Mouse (Mus musculus): ENCODE results near the gene Bcl11a. TPM values are rescaled to one million over a fixed set of nuclear protein-coding genes. Genes with fewer than 3 reads are reported as not detected.

The Bcl11a gene
- polyA plus RNA-seq, 1 experiment: 7.6 TPM

DNA sequence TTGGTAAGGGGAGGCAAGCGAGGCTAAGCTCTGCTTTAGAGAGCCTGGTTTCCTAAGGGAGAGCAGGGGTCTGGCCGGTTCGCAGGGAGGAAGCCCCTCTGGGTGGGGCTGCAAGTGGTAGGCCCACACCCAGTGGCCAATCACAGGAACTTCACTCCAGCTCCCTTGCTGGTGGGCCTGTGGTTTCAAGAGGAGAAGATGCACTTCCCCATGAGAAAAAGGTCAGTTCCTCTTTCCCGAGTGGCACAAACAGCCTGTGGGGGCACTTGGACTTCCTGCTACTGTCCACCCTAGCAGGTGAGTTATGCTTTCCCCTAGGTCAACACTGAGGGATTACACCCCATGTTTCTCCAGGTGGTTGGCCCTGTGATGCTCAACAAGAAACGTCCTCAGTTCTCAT, 107.1 kb downstream of the Bcl11a start:
- Histone ChIP-seq H3K4me1 (ENCODE audit: control insufficient read depth, insufficient read depth, low read length) (no peaks in the 10 kb centered on the region), H3K4me3 (ENCODE audit: insufficient read depth, low read length) (no peak overlapping the region), H3K27ac (ENCODE audit: insufficient read depth, low read length) (no peak overlapping the region)
- TF ChIP-seq POLR2A (IDR thresholded peaks at IDR 0.05; ENCODE audit: low read depth, low read length): no peak
- TF ChIP-seq CTCF (IDR thresholded peaks at IDR 0.05; ENCODE audit: borderline replicate concordance, insufficient read depth, low read length): no peak

DNA sequence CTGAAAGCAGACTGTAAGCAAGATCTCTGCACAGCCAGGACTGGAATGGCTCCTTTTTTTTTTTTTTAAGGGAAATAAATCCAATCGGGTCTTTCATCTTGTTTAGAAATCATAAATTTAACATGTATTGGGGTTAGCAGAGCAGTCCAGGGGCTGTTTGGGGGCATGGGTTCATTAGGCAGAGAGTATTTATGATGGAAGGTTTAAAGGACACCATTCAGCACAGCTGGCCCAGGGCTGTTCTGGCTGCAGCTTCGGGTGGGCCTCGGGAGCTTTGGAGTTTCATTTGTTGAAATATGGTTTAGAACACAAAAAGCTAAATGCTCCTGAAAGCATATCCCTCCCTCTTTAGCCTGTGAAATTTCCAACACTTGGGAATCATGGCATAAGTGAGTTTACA, 112.6 kb downstream of the Bcl11a start:
- Histone ChIP-seq H3K4me1 (ENCODE audit: control insufficient read depth, insufficient read depth, low read length) (no peaks in the 10 kb centered on the region), H3K27ac (ENCODE audit: insufficient read depth, low read length) (no peak overlapping the region)
- TF ChIP-seq CTCF (IDR thresholded peaks at IDR 0.05; ENCODE audit: borderline replicate concordance, insufficient read depth, low read length) (no peak), POLR2A (IDR thresholded peaks at IDR 0.05; ENCODE audit: low read depth, low read length) (no peak)

DNA sequence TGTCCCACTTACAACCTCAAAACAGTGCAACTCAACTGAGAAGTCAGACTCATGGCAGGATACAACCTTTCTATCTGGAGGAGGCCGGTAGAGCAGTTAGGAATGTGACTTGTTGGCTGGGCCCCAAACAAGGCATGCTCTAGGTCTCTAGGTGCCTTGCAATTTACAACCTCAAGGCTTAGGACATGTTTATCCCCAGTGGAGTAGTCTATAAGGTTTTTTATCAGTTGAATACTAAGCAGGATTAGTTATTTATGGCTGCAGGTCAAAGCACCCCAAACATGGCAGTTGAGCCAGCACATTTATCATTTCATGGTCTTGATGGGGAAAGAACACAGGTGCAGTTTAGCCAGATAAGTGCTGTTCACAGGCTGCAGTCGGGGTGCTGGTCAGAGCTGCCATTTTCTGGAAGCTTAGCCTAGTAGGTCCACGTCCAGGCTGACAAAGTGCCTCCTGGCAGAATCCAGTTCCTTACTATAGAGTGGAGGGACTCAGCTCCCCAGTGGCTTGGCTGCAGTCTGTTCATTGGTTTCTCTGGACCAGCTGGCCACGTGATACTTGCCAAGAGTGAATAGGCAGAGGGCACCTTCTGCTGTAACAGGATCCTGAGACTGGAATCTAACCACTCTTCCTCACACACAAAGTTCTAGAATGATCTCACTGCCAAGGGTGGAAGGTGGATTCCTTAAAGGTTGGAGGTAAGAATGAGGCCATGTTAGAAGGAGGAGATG, 118.8 kb downstream of the Bcl11a start:
- no peaks in the 10 kb centered on the region for H3K4me1 ChIP-seq (ENCODE audit: control insufficient read depth, insufficient read depth, low read length)
- no peak for TF ChIP-seq CTCF (IDR thresholded peaks at IDR 0.05; ENCODE audit: borderline replicate concordance, insufficient read depth, low read length)
- no peak for TF ChIP-seq POLR2A (IDR thresholded peaks at IDR 0.05; ENCODE audit: low read depth, low read length)
- no peak overlapping the region for H3K27ac ChIP-seq (ENCODE audit: insufficient read depth, low read length)
- H3K4me3 ChIP-seq (ENCODE audit: insufficient read depth, low read length): no peak overlapping the region

More for the DNA sequence above, 112.6 kb downstream of the Bcl11a start:
- H3K4me3 ChIP-seq (ENCODE audit: insufficient read depth, low read length): no peak overlapping the region

DNA sequence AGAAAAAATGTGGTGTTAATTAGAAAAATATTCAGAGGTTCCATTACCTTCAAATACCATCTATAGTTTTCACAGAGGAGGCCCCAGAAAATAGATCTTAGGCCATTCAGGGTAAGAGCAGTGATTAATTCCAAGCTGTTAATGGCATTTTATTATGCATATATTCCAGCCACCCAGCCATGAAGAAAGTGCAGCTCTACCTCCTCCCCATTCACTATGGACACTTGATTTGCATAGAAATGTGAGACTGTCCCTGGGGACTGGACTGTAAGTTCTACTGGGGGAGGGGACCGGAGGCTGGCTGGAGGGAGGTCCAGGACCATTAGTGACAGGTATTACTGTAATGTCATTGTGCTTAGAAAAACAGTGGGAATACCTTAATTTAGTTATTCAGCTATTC, 119.6 kb downstream of the Bcl11a start:
- H3K4me3 ChIP-seq (ENCODE audit: insufficient read depth, low read length): no peak overlapping the region
- no peak overlapping the region for H3K27ac ChIP-seq (ENCODE audit: insufficient read depth, low read length)
- TF ChIP-seq POLR2A (IDR thresholded peaks at IDR 0.05; ENCODE audit: low read depth, low read length) (no peak), CTCF (IDR thresholded peaks at IDR 0.05; ENCODE audit: borderline replicate concordance, insufficient read depth, low read length) (no peak)
- H3K4me1 ChIP-seq (ENCODE audit: control insufficient read depth, insufficient read depth, low read length): no peaks in the 10 kb centered on the region

DNA sequence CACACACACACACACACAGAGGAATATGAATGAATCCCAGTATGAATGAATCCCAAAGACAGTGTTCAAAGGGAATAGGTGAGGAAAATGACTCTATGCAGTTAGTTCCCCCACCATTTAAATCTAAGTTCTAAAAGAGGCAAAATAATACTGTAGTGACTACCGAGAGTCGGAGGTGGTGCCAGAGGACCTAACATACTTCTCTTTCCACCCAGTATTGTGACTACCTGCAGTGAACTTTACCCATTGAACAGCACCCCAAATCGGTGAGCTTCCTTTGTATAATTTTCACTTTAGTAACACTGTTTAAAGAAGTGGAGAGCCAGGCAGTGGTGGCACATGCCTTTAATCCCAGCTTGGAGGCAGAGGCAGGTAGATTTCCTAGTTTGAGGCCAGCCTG, 121.7 kb downstream of the Bcl11a start:
- Histone ChIP-seq H3K27ac (ENCODE audit: insufficient read depth, low read length) (no peak overlapping the region), H3K4me3 (ENCODE audit: insufficient read depth, low read length) (no peak overlapping the region), H3K4me1 (ENCODE audit: control insufficient read depth, insufficient read depth, low read length) (no peaks in the 10 kb centered on the region)
- TF ChIP-seq POLR2A (IDR thresholded peaks at IDR 0.05; ENCODE audit: low read depth, low read length) (no peak), CTCF (IDR thresholded peaks at IDR 0.05; ENCODE audit: borderline replicate concordance, insufficient read depth, low read length) (no peak)

DNA sequence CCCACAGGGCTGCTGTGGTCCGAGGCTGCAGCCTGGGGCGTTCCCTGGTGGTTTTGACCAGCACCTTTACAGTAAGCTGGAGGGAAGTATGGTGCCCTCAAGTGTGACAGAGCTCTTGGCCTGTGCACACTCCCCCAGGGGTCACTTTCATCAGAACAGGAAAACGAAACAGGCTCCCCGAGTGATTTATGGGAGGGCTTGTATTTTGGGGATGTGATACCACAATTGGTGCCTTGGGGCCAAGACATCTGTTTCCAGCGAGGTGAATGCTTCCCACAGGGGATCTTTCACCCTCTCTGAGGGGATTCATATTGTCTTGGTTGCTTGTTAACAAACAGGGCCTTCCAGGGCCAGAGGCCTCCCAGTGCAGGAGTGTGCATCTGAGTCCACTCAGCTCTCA, 122.5 kb downstream of the Bcl11a start:
- TF ChIP-seq POLR2A (IDR thresholded peaks at IDR 0.05; ENCODE audit: low read depth, low read length): no peak
- TF ChIP-seq CTCF (IDR thresholded peaks at IDR 0.05; ENCODE audit: borderline replicate concordance, insufficient read depth, low read length): no peak
- Histone ChIP-seq H3K4me1 (ENCODE audit: control insufficient read depth, insufficient read depth, low read length) (no peaks in the 10 kb centered on the region), H3K4me3 (ENCODE audit: insufficient read depth, low read length) (no peak overlapping the region)

GRCm38 (mm10) chr11:24201223-24201622, 123.4 kb downstream of the Bcl11a start:
- Histone ChIP-seq H3K4me3 (ENCODE audit: insufficient read depth, low read length) (no peak overlapping the region), H3K4me1 (ENCODE audit: control insufficient read depth, insufficient read depth, low read length) (no peaks in the 10 kb centered on the region), H3K27ac (ENCODE audit: insufficient read depth, low read length) (no peak overlapping the region)
- TF ChIP-seq CTCF (IDR thresholded peaks at IDR 0.05; ENCODE audit: borderline replicate concordance, insufficient read depth, low read length) (no peak), POLR2A (IDR thresholded peaks at IDR 0.05; ENCODE audit: low read depth, low read length) (no peak)

More for the DNA sequence above, 122.5 kb downstream of the Bcl11a start:
- no peak overlapping the region for H3K27ac ChIP-seq (ENCODE audit: insufficient read depth, low read length)

- H3K4me1 ChIP-seq (ENCODE audit: control insufficient read depth, insufficient read depth, low read length): no peaks in the 10 kb centered on the region
- no peak overlapping the region for H3K4me3 ChIP-seq (ENCODE audit: insufficient read depth, low read length)
- H3K27ac ChIP-seq (ENCODE audit: insufficient read depth, low read length): no peak overlapping the region
- TF ChIP-seq POLR2A (IDR thresholded peaks at IDR 0.05; ENCODE audit: low read depth, low read length): no peak
- no peak for TF ChIP-seq CTCF (IDR thresholded peaks at IDR 0.05; ENCODE audit: borderline replicate concordance, insufficient read depth, low read length)
Observed at GRCm38 (mm10) chr11:24202641-24203361, 124.9 kb downstream of the Bcl11a start.

- no peak overlapping the region for H3K4me3 ChIP-seq (ENCODE audit: insufficient read depth, low read length)
- H3K4me1 ChIP-seq (ENCODE audit: control insufficient read depth, insufficient read depth, low read length): no peaks in the 10 kb centered on the region
- TF ChIP-seq POLR2A (IDR thresholded peaks at IDR 0.05; ENCODE audit: low read depth, low read length) (no peak), CTCF (IDR thresholded peaks at IDR 0.05; ENCODE audit: borderline replicate concordance, insufficient read depth, low read length) (no peak)
- no peak overlapping the region for H3K27ac ChIP-seq (ENCODE audit: insufficient read depth, low read length)
Observed at GRCm38 (mm10) chr11:24203489-24203888, 125.6 kb downstream of the Bcl11a start.

DNA sequence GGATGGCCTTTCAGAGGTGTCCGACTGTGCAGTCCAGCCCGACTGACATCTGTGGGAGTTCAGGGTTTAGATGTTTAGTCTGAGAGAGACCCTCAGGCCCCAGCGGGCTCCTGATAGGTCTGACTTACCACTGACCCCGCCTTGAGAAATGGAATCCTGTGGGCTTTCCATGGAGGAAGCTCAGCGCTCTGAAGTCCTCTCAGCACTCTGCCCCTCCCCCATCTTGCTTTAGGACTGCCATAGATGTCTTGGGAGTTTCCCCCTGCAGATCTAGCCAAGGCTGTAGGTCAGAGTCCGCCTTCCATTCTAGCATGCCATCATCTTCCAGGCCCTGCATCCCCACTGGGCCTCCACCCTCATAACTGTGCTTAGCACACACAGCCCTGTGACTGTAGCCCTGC, 131.1 kb downstream of the Bcl11a start:
- Histone ChIP-seq H3K27ac (ENCODE audit: insufficient read depth, low read length) (no peak overlapping the region), H3K4me1 (ENCODE audit: control insufficient read depth, insufficient read depth, low read length) (no peaks in the 10 kb centered on the region)
- no peak for TF ChIP-seq POLR2A (IDR thresholded peaks at IDR 0.05; ENCODE audit: low read depth, low read length)
- no peak for TF ChIP-seq CTCF (IDR thresholded peaks at IDR 0.05; ENCODE audit: borderline replicate concordance, insufficient read depth, low read length)

More for the DNA sequence above, 131.1 kb downstream of the Bcl11a start:
- H3K4me3 ChIP-seq (ENCODE audit: insufficient read depth, low read length): no peak overlapping the region
